Mouse (Mus musculus): ENCODE data around the gene Pnpla8. TPM values are rescaled to one million over a fixed set of nuclear protein-coding genes. Genes with fewer than 3 reads are reported as not detected.

Gene Pnpla8
- polyA plus RNA-seq, 1 experiment from 2014 or later, result 97.1 TPM

GRCm38 (mm10) chr12:44325091-44325490 lies 103.9 kb downstream of the Pnpla8 start:
- no peak overlapping the region for H3K4me2 ChIP-seq (ENCODE audit: low read length)
- no peak for ATAC-seq (replicated peaks; ENCODE audit: low FRiP score, low read depth)
- H3K36me3 ChIP-seq (ENCODE audit: insufficient read depth, low read length), result no peaks in the 10 kb centered on the region
- no peak for TF ChIP-seq CTCF (IDR thresholded peaks at IDR 0.05; ENCODE audit: low read depth)
- H3K9ac ChIP-seq (ENCODE audit: low read depth, low read length), result no peak overlapping the region
- H3K4me1 ChIP-seq (replicated peaks; ENCODE audit: insufficient read depth, low read length), result no peaks in the 10 kb centered on the region
- H3K27ac ChIP-seq, result no peak overlapping the region
- no peak overlapping the region for H3K4me3 ChIP-seq (replicated peaks; ENCODE audit: low read depth, low read length)
- no peaks in the 10 kb centered on the region for H3K9me3 ChIP-seq (replicated peaks; ENCODE audit: low read length)
- no peak for DNase-seq (ENCODE audit: low spot score)
- H3K27me3 ChIP-seq (ENCODE audit: insufficient read depth, low read length), result no peaks in the 10 kb centered on the region

- DNase-seq (ENCODE audit: low spot score) (peak; percentile 27), ATAC-seq (replicated peaks; ENCODE audit: low FRiP score, low read depth) (no peak)
- H3K27me3 ChIP-seq (ENCODE audit: insufficient read depth, low read length), result no peaks in the 10 kb centered on the region
- H3K9me3 ChIP-seq (replicated peaks; ENCODE audit: low read length), result no peaks in the 10 kb centered on the region
- no peaks in the 10 kb centered on the region for H3K4me1 ChIP-seq (replicated peaks; ENCODE audit: insufficient read depth, low read length)
- H3K27ac ChIP-seq, result no peak overlapping the region
- WGBS, result 38% methylated on average over 6 of the region's 6 CpGs
- no peak overlapping the region for H3K4me3 ChIP-seq (replicated peaks; ENCODE audit: low read depth, low read length)
- TF ChIP-seq CTCF (IDR thresholded peaks at IDR 0.05; ENCODE audit: low read depth), result peak; percentile 60
- H3K9ac ChIP-seq (ENCODE audit: low read depth, low read length), result no peak overlapping the region
- no peaks in the 10 kb centered on the region for H3K36me3 ChIP-seq (ENCODE audit: insufficient read depth, low read length)
- H3K4me2 ChIP-seq (ENCODE audit: low read length), result no peak overlapping the region
Observed at GRCm38 (mm10) chr12:44327452-44327851, 106.3 kb downstream of the Pnpla8 start.

DNA sequence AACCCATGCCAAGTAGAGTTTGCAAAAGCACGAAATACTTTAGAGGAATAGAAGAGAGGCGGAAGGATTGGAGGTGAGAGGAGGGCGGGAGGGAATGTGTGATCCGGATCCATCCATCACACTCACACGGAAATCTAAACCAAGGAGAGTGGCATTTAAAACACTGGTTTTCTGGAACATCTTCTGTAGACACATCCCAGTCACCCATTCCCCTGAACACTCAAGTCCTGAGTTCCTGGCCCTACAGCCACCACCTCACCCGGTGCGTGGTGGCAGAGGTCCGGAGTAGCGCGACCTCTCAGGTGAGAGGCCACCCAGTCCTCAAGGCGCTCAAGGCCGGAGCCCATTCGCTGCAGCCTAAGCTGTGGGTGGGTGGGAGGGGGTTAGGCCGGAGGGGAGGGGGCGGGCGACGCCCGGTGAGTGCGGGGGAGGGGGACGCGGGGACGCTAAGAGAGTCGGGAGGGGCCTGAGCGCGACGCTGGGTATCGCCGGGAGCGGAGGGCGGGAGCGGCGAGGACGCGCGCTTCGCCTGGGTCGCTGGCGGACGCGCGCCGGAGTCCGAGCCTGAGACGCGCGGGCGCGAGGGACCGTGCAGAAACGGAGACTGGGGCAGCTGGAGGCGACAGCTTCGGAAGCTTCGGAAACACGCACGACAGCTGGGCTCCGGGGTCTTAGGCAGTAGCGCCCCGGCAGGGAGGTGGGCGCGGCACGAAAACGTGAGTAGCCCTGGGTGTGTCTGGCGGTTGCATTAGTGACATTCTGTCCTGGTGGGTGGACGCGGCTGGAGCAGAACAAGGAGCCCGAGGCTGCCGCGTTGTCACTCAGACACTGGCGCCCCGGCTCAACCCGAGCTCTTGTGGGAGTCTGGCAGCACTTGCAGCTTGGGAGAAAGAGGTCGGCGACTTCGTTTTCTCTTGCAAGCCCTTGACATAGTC lies 107.5 kb downstream of the Pnpla8 start, which contains the start of gene Nrcam:
Gene Nrcam (plus strand): TSS at position 505 of the 935 bp plus-strand sequence.
- no peaks in the 10 kb centered on the region for H3K27me3 ChIP-seq (ENCODE audit: insufficient read depth, low read length)
- no peaks in the 10 kb centered on the region for H3K9me3 ChIP-seq (replicated peaks; ENCODE audit: low read length)
- H3K4me2 ChIP-seq (ENCODE audit: low read length), result peak within 1 kb of the TSS; percentile 98
- no peak within 1 kb of the TSS for H3K27ac ChIP-seq
- ATAC-seq (replicated peaks; ENCODE audit: low FRiP score, low read depth), result peak; percentile 69
- H3K9ac ChIP-seq (ENCODE audit: low read depth, low read length), result peak within 1 kb of the TSS; percentile 50
- peak within 1 kb of the TSS; percentile 65 for H3K4me3 ChIP-seq (replicated peaks; ENCODE audit: low read depth, low read length)
- WGBS, result 3% methylated on average over 71 of the region's 74 CpGs
- H3K4me1 ChIP-seq (replicated peaks; ENCODE audit: insufficient read depth, low read length), result no peaks in the 10 kb centered on the region
- H3K36me3 ChIP-seq (ENCODE audit: insufficient read depth, low read length), result no peaks in the 10 kb centered on the region
- peak; percentile 50 for DNase-seq (ENCODE audit: low spot score)
- TF ChIP-seq CTCF (IDR thresholded peaks at IDR 0.05; ENCODE audit: low read depth), result no peak

DNA sequence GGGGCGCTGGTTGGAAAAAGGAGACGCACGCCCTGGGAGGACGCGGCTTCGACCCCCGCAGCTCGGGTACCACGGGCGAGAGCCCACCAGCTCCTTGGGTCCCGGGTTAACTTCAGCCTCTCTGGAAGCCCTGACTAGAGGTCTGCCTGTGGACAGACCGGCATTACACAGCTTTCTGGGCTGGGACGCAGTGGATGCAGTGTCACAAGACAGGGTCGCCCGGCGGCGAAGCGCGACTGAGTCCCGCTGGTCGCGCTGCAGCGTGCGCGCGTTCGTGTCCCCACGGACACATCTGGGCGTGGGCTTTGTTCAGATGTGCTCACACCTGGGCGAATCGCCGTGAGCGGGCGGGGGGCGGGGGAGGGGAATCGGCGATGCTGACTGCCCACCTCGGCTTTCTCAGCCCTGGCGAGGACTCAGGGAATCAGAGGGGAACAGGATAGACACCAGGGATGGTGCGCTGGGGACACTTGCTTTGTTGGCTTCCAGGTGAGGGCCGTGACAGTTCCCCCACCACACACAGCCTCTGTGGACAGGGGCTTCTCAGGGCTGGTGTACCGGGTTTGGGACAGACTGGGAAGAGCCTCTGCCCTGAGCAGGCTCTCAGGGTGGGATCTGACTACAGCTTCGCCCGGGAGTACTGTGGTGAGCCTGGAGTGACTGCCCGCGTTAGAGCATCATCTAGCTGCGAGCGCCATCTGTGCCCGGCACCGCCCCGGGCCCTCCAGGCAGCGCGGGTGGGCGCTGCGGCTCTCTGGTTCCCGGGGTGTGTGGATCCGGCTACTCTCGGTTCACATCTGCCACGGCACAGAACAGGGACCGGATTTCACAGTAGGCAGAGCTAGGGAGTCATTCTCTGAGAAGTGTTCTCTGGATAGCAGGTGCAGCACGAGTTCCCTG lies 108.4 kb downstream of the Pnpla8 start:
- Histone ChIP-seq H3K9ac (ENCODE audit: low read depth, low read length) (peak overlapping the region; percentile 50), H3K4me1 (replicated peaks; ENCODE audit: insufficient read depth, low read length) (no peaks in the 10 kb centered on the region), H3K27ac (no peak overlapping the region), H3K9me3 (replicated peaks; ENCODE audit: low read length) (no peaks in the 10 kb centered on the region), H3K4me3 (replicated peaks; ENCODE audit: low read depth, low read length) (peak overlapping the region; percentile 65), H3K4me2 (ENCODE audit: low read length) (peak overlapping the region; percentile 98), H3K27me3 (ENCODE audit: insufficient read depth, low read length) (no peaks in the 10 kb centered on the region), H3K36me3 (ENCODE audit: insufficient read depth, low read length) (no peaks in the 10 kb centered on the region)
- ATAC-seq (replicated peaks; ENCODE audit: low FRiP score, low read depth) (peak; percentile 67), DNase-seq (ENCODE audit: low spot score) (peak; percentile 14)
- WGBS, result under 1% methylated on average over 60 of the region's 61 CpGs
- no peak for TF ChIP-seq CTCF (IDR thresholded peaks at IDR 0.05; ENCODE audit: low read depth)

DNA sequence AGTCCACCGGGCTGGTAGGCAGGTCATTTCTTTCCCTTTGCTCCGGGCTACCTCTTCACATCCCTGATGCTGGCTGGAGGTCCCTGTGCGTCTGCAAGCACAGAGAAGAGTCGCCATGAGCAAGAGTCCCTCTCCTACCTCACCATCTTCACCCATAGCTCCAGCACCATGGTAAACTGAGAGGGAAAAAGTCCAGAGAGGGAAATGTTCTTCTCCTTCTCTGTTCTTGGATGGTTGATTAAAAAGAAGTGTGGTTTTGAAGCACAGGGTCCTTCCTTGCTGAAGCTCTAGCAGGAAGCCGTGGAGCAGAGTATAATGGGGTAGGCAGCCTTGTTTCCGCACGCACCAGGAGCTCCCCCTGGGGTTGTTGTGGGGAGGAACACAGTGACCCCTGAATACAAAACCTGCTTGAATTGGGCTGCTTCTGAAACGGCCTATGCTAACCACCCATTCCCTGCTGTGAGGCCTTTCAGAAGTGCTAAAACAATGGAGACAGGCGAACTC lies 109.1 kb downstream of the Pnpla8 start:
- no peak overlapping the region for H3K27ac ChIP-seq
- H3K4me1 ChIP-seq (replicated peaks; ENCODE audit: insufficient read depth, low read length), result no peaks in the 10 kb centered on the region
- no peaks in the 10 kb centered on the region for H3K9me3 ChIP-seq (replicated peaks; ENCODE audit: low read length)
- no peak for ATAC-seq (replicated peaks; ENCODE audit: low FRiP score, low read depth)
- TF ChIP-seq CTCF (IDR thresholded peaks at IDR 0.05; ENCODE audit: low read depth), result no peak
- peak overlapping the region; percentile 65 for H3K4me3 ChIP-seq (replicated peaks; ENCODE audit: low read depth, low read length)
- 3% methylated on average over 9 of the region's 9 CpGs for WGBS
- H3K4me2 ChIP-seq (ENCODE audit: low read length), result peak overlapping the region; percentile 98
- peak; percentile 2 for DNase-seq (ENCODE audit: low spot score)
- H3K27me3 ChIP-seq (ENCODE audit: insufficient read depth, low read length), result no peaks in the 10 kb centered on the region
- no peaks in the 10 kb centered on the region for H3K36me3 ChIP-seq (ENCODE audit: insufficient read depth, low read length)
- H3K9ac ChIP-seq (ENCODE audit: low read depth, low read length), result peak overlapping the region; percentile 50; the same call in 1 of the 2 replicates

GRCm38 (mm10) chr12:44337136-44337640 lies 116.0 kb downstream of the Pnpla8 start:
- no peak overlapping the region for H3K4me3 ChIP-seq (replicated peaks; ENCODE audit: low read depth, low read length)
- 91% methylated on average over 2 of the region's 2 CpGs for WGBS
- DNase-seq (ENCODE audit: low spot score), result no peak
- no peak overlapping the region for H3K9ac ChIP-seq (ENCODE audit: low read depth, low read length)
- H3K36me3 ChIP-seq (ENCODE audit: insufficient read depth, low read length), result no peaks in the 10 kb centered on the region
- H3K27ac ChIP-seq, result no peak overlapping the region
- H3K27me3 ChIP-seq (ENCODE audit: insufficient read depth, low read length), result no peaks in the 10 kb centered on the region
- ATAC-seq (replicated peaks; ENCODE audit: low FRiP score, low read depth), result no peak
- no peaks in the 10 kb centered on the region for H3K9me3 ChIP-seq (replicated peaks; ENCODE audit: low read length)
- TF ChIP-seq CTCF (IDR thresholded peaks at IDR 0.05; ENCODE audit: low read depth), result no peak
- no peaks in the 10 kb centered on the region for H3K4me1 ChIP-seq (replicated peaks; ENCODE audit: insufficient read depth, low read length)
- H3K4me2 ChIP-seq (ENCODE audit: low read length), result no peak overlapping the region
